Comparison of ENCODE assay signal across 8 mouse cellular contexts in genomic region chr11:120785145-120785544, GRCm38 (mm10). TPM values are rescaled to one million over a fixed set of nuclear protein-coding genes. Genes with fewer than 3 reads are reported as not detected.
DNase-seq lines count a peak whose midpoint lies in the region; ATAC-seq and TF ChIP-seq lines count a peak whose summit lies in the region.

No protein-coding gene starts in this region.

- ATAC-seq in lung, embryonic 16.5 days (ENCODE audit: low read depth): no peak
- no peak for ATAC-seq in intestine, postnatal 0 days
- ATAC-seq in neural tube, embryonic 14.5 days (ENCODE audit: low read depth): no peak

- peak overlapping the region; percentile 97 for H3K9ac ChIP-seq in lung, embryonic 16.5 days (ENCODE audit: low read length)
- H3K9ac ChIP-seq in intestine, postnatal 0 days (ENCODE audit: low read depth, low read length): peak overlapping the region; percentile 87
- peak overlapping the region; percentile 88 for H3K9ac ChIP-seq in neural tube, embryonic 14.5 days (replicated peaks; ENCODE audit: low read depth, low read length)

- WGBS in lung, embryonic 16.5 days: 30% methylated on average over 9 of the region's 9 CpGs
- WGBS in forebrain, embryonic 10.5 days: 37% methylated on average over 9 of the region's 9 CpGs
- WGBS in intestine, postnatal 0 days: 34% methylated on average over 9 of the region's 9 CpGs
- 38% methylated on average over 9 of the region's 9 CpGs for WGBS in neural tube, embryonic 14.5 days

- no peaks in the 10 kb centered on the region for H3K9me3 ChIP-seq in lung, embryonic 16.5 days (ENCODE audit: control insufficient read depth, low read length)
- H3K9me3 ChIP-seq in forebrain, embryonic 10.5 days: no peaks in the 10 kb centered on the region
- no peaks in the 10 kb centered on the region for H3K9me3 ChIP-seq in intestine, postnatal 0 days (ENCODE audit: control insufficient read depth)
- no peaks in the 10 kb centered on the region for H3K9me3 ChIP-seq in neural tube, embryonic 14.5 days (ENCODE audit: control insufficient read depth, low read length)

- no peak for DNase-seq in lung, postnatal 14 days
- no peak for DNase-seq in forebrain, embryonic 10.5 days (ENCODE audit: extremely low spot score, low spot score)
- DNase-seq in T-cell, adult 2 months (ENCODE audit: low spot score): no peak
- no peak for DNase-seq in natural killer cell, adult 2 months (ENCODE audit: low spot score in 2 of 2)
- no peak for DNase-seq in left cerebral cortex, adult 9 months (ENCODE audit: low spot score in 2 of 2)

- peak overlapping the region; percentile 91 for H3K4me3 ChIP-seq in lung, embryonic 16.5 days (ENCODE audit: low read length)
- H3K4me3 ChIP-seq in forebrain, embryonic 10.5 days: peak overlapping the region; percentile 99
- peak overlapping the region; percentile 75 for H3K4me3 ChIP-seq in intestine, postnatal 0 days (ENCODE audit: low read depth, low read length)
- H3K4me3 ChIP-seq in neural tube, embryonic 14.5 days (ENCODE audit: low read depth, low read length): peak overlapping the region; percentile 96

- peaks cover 31% of the 10 kb centered on the region for H3K36me3 ChIP-seq in lung, embryonic 16.5 days (ENCODE audit: control insufficient read depth, insufficient read depth, low read length)
- H3K36me3 ChIP-seq in forebrain, embryonic 10.5 days (replicated peaks): peaks cover 74% of the 10 kb centered on the region
- H3K36me3 ChIP-seq in intestine, postnatal 0 days (ENCODE audit: control insufficient read depth, insufficient read depth): peaks cover 54% of the 10 kb centered on the region
- peaks cover 27% of the 10 kb centered on the region for H3K36me3 ChIP-seq in neural tube, embryonic 14.5 days (ENCODE audit: control insufficient read depth, insufficient read depth, low read length)

- no peak for TF ChIP-seq CTCF in intestine, postnatal 0 days (IDR thresholded peaks at IDR 0.05; ENCODE audit: low read depth)

- H3K4me1 ChIP-seq in lung, embryonic 16.5 days (replicated peaks; ENCODE audit: control insufficient read depth, insufficient read depth, low read length): peaks cover 17% of the 10 kb centered on the region
- peaks cover 31% of the 10 kb centered on the region for H3K4me1 ChIP-seq in forebrain, embryonic 10.5 days
- 0 out of 2 replicates have a peak, but pooled peaks cover 2% of the 10 kb centered on the region for H3K4me1 ChIP-seq in intestine, postnatal 0 days (replicated peaks; ENCODE audit: control insufficient read depth, insufficient read depth, low read length)
- H3K4me1 ChIP-seq in neural tube, embryonic 14.5 days (ENCODE audit: control insufficient read depth, insufficient read depth, low read length): peaks cover 19% of the 10 kb centered on the region

- H3K27ac ChIP-seq in lung, embryonic 16.5 days (ENCODE audit: low read length): no peak overlapping the region
- H3K27ac ChIP-seq in forebrain, embryonic 10.5 days: peak overlapping the region; percentile 89
- H3K27ac ChIP-seq in intestine, postnatal 0 days (ENCODE audit: low read depth, low read length): no peak overlapping the region
- H3K27ac ChIP-seq in neural tube, embryonic 14.5 days (ENCODE audit: low read depth, low read length): no peak overlapping the region

- H3K27me3 ChIP-seq in lung, embryonic 16.5 days (ENCODE audit: control insufficient read depth, insufficient read depth, low read depth, low read length): no peaks in the 10 kb centered on the region
- peaks cover 14% of the 10 kb centered on the region for H3K27me3 ChIP-seq in forebrain, embryonic 10.5 days (ENCODE audit: poor library complexity, severe bottlenecking)
- no peaks in the 10 kb centered on the region for H3K27me3 ChIP-seq in intestine, postnatal 0 days (replicated peaks; ENCODE audit: control insufficient read depth, insufficient read depth, low read length)
- no peaks in the 10 kb centered on the region for H3K27me3 ChIP-seq in neural tube, embryonic 14.5 days (ENCODE audit: control insufficient read depth, insufficient read depth, low read length)

- H3K4me2 ChIP-seq in lung, embryonic 16.5 days (ENCODE audit: low read depth, low read length): peak overlapping the region; percentile 96
- peak overlapping the region; percentile 90 for H3K4me2 ChIP-seq in intestine, postnatal 0 days (replicated peaks; ENCODE audit: low read depth)
- peak overlapping the region; percentile 95 for H3K4me2 ChIP-seq in neural tube, embryonic 14.5 days (ENCODE audit: low read depth, low read length)

RNA-seq across cellular contexts. Expression of gene Gps1, which starts 1.1 kb away (rescaled TPM):
- 187 and 188 TPM in 2 replicates for polyA plus RNA-seq in lung, embryonic 16.5 days (2015; fragmentation: Nextera tagmentation; extraction: Ambion mirVana)
- polyA plus RNA-seq in forebrain, embryonic 10.5 days (2016; fragmentation: Nextera tagmentation; extraction: Ambion mirVana): 281 and 283 TPM in 2 replicates
- 70.9 and 74.8 TPM in 2 replicates for polyA plus RNA-seq in intestine, postnatal 0 days (2015; fragmentation: Nextera tagmentation; extraction: Ambion mirVana)
- 302 and 312 TPM in 2 replicates for polyA plus RNA-seq in neural tube, embryonic 14.5 days (2014; fragmentation: Nextera tagmentation; extraction: Ambion mirVana)

RNA-seq across cellular contexts. Expression of gene Rfng, which starts 1.1 kb away (rescaled TPM):
- polyA plus RNA-seq in lung, embryonic 16.5 days (2015; fragmentation: Nextera tagmentation; extraction: Ambion mirVana): 39.3 and 43.0 TPM in 2 replicates
- polyA plus RNA-seq in forebrain, embryonic 10.5 days (2016; fragmentation: Nextera tagmentation; extraction: Ambion mirVana): 39.1 and 43.3 TPM in 2 replicates
- 22.8 and 23.7 TPM in 2 replicates for polyA plus RNA-seq in intestine, postnatal 0 days (2015; fragmentation: Nextera tagmentation; extraction: Ambion mirVana)
- 89.6 and 91.1 TPM in 2 replicates for polyA plus RNA-seq in neural tube, embryonic 14.5 days (2014; fragmentation: Nextera tagmentation; extraction: Ambion mirVana)

RNA-seq across cellular contexts. Expression of gene Dus1l, which starts 11.1 kb away (rescaled TPM):
- polyA plus RNA-seq in lung, embryonic 16.5 days (2015; fragmentation: Nextera tagmentation; extraction: Ambion mirVana): 74.0 and 80.9 TPM in 2 replicates
- 110 and 111 TPM in 2 replicates for polyA plus RNA-seq in forebrain, embryonic 10.5 days (2016; fragmentation: Nextera tagmentation; extraction: Ambion mirVana)
- 45.5 and 48.5 TPM in 2 replicates for polyA plus RNA-seq in intestine, postnatal 0 days (2015; fragmentation: Nextera tagmentation; extraction: Ambion mirVana)
- polyA plus RNA-seq in neural tube, embryonic 14.5 days (2014; fragmentation: Nextera tagmentation; extraction: Ambion mirVana): 44.8 and 47.8 TPM in 2 replicates

RNA-seq across cellular contexts. Expression of gene Hmga1b, which starts 22.6 kb away (rescaled TPM):
- 3.9 and 5.0 TPM in 2 replicates for polyA plus RNA-seq in lung, embryonic 16.5 days (2015; fragmentation: Nextera tagmentation; extraction: Ambion mirVana)
- polyA plus RNA-seq in forebrain, embryonic 10.5 days (2016; fragmentation: Nextera tagmentation; extraction: Ambion mirVana): 12.3 and 14.2 TPM in 2 replicates
- 10.8 and 12.2 TPM in 2 replicates for polyA plus RNA-seq in intestine, postnatal 0 days (2015; fragmentation: Nextera tagmentation; extraction: Ambion mirVana)
- 0.52 and 2.1 TPM in 2 replicates for polyA plus RNA-seq in neural tube, embryonic 14.5 days (2014; fragmentation: Nextera tagmentation; extraction: Ambion mirVana)

RNA-seq across cellular contexts. Expression of gene Fasn, which starts 39.2 kb away (rescaled TPM):
- 50.6 and 53.5 TPM in 2 replicates for polyA plus RNA-seq in lung, embryonic 16.5 days (2015; fragmentation: Nextera tagmentation; extraction: Ambion mirVana)
- polyA plus RNA-seq in forebrain, embryonic 10.5 days (2016; fragmentation: Nextera tagmentation; extraction: Ambion mirVana): 134 and 144 TPM in 2 replicates
- polyA plus RNA-seq in intestine, postnatal 0 days (2015; fragmentation: Nextera tagmentation; extraction: Ambion mirVana): 10.1 and 11.3 TPM in 2 replicates
- 107 and 117 TPM in 2 replicates for polyA plus RNA-seq in neural tube, embryonic 14.5 days (2014; fragmentation: Nextera tagmentation; extraction: Ambion mirVana)
